ENCODE assay signal across 8 mouse cellular contexts in the genomic region with DNA sequence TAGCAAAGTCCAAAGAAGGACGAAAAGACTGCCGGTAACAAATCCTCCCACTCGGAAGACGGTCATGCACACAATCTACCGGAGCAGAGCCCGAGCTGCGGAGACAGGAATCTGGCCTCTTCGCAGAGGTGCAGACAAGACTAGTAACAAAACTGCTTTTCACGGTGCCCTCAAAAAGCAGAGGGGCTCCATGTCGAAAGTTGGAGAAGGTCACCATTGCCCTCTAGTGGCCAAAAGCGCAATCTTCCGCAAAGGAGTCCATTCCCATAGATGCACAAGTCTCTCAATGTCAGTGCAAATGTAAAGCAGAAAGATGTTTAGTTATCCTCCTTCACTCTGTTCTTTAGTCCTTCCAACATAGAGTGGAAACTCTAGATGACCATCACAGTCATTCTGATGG. TPM values are rescaled to one million over a fixed set of nuclear protein-coding genes. Genes with fewer than 3 reads are reported as not detected.
DNase-seq lines count a peak whose midpoint lies in the region; ATAC-seq and TF ChIP-seq lines count a peak whose summit lies in the region.

No protein-coding gene starts in this region.

- TF ChIP-seq POLR2A in heart, adult 2 months (IDR thresholded peaks at IDR 0.05; ENCODE audit: insufficient read depth, low read depth, low read length), result no peak
- TF ChIP-seq POLR2A in limb, embryonic 14.5 days (IDR thresholded peaks at IDR 0.05; ENCODE audit: borderline replicate concordance, extremely low read depth, insufficient read depth, insufficient read length), result peak; percentile 14; the same call in 1 of the 2 replicates
- TF ChIP-seq POLR2A in testis, adult 2 months (IDR thresholded peaks at IDR 0.05; ENCODE audit: control insufficient read depth, low read depth, low read length), result no peak

- 2% methylated on average over 12 of the region's 12 CpGs for WGBS in embryonic facial prominence, embryonic 10.5 days
- 2% methylated on average over 12 of the region's 12 CpGs for WGBS in heart, adult 2 months
- under 1% methylated on average over 12 of the region's 12 CpGs for WGBS in kidney, embryonic 14.5 days
- WGBS in limb, embryonic 14.5 days, result under 1% methylated on average over 12 of the region's 12 CpGs
- WGBS in midbrain, postnatal 0 days, result under 1% methylated on average over 12 of the region's 12 CpGs

- peak overlapping the region; percentile 54 for H3K4me2 ChIP-seq in kidney, embryonic 14.5 days (replicated peaks; ENCODE audit: low read depth, low read length)
- H3K4me2 ChIP-seq in limb, embryonic 14.5 days (replicated peaks; ENCODE audit: low read depth, low read length, severe bottlenecking), result peak overlapping the region; percentile 81
- H3K4me2 ChIP-seq in midbrain, postnatal 0 days (ENCODE audit: low read depth, low read length, poor library complexity, severe bottlenecking), result peak overlapping the region; percentile 58

- peaks cover 38% of the 10 kb centered on the region for H3K36me3 ChIP-seq in embryonic facial prominence, embryonic 10.5 days (replicated peaks)
- H3K36me3 ChIP-seq in heart, adult 2 months (ENCODE audit: control insufficient read depth, insufficient read depth, low read length), result no peaks in the 10 kb centered on the region
- H3K36me3 ChIP-seq in kidney, embryonic 14.5 days (ENCODE audit: control insufficient read depth, insufficient read depth, low read length), result peaks cover 22% of the 10 kb centered on the region; the same call in 1 of the 2 replicates
- peaks cover 32% of the 10 kb centered on the region for H3K36me3 ChIP-seq in limb, embryonic 14.5 days (ENCODE audit: control insufficient read depth, insufficient read depth, low read length)
- peaks cover 5% of the 10 kb centered on the region; the same call in 1 of the 2 replicates for H3K36me3 ChIP-seq in midbrain, postnatal 0 days (ENCODE audit: insufficient read depth, low read length)
- no peaks in the 10 kb centered on the region for H3K36me3 ChIP-seq in testis, adult 2 months (ENCODE audit: control insufficient read depth, insufficient read depth, low read length)

- peaks cover 4% of the 10 kb centered on the region; the same call in 1 of the 2 replicates for H3K27me3 ChIP-seq in embryonic facial prominence, embryonic 10.5 days (replicated peaks; ENCODE audit: low read depth, poor library complexity, severe bottlenecking)
- peaks cover 5% of the 10 kb centered on the region for H3K27me3 ChIP-seq in heart, adult 2 months (ENCODE audit: control insufficient read depth, insufficient read depth, low read length)
- peaks cover 5% of the 10 kb centered on the region for H3K27me3 ChIP-seq in kidney, embryonic 14.5 days (ENCODE audit: control insufficient read depth, insufficient read depth, low read length)
- H3K27me3 ChIP-seq in limb, embryonic 14.5 days (ENCODE audit: control insufficient read depth, insufficient read depth, low read length), result no peaks in the 10 kb centered on the region
- no peaks in the 10 kb centered on the region for H3K27me3 ChIP-seq in midbrain, postnatal 0 days (ENCODE audit: insufficient read depth, low read length)
- H3K27me3 ChIP-seq in testis, adult 2 months (ENCODE audit: control insufficient read depth, insufficient read depth, low read length), result peaks cover 7% of the 10 kb centered on the region; the same call in 1 of the 2 replicates

- no peaks in the 10 kb centered on the region for H3K79me2 ChIP-seq in heart, adult 2 months (replicated peaks; ENCODE audit: control insufficient read depth, insufficient read depth, low read length)

- peak; percentile 14 for DNase-seq in thymus, postnatal 25 days
- DNase-seq in thymus, adult 18-20 months, result no peak
- peak; percentile 86 for DNase-seq in embryonic facial prominence, embryonic 10.5 days (ENCODE audit: low spot score)
- peak; percentile 47 to 72 for DNase-seq in heart, adult 2 months
- DNase-seq in limb, embryonic 14.5 days (ENCODE audit: low spot score), result peak; percentile 88
- DNase-seq in midbrain, postnatal 0 days (ENCODE audit: low spot score), result peak; percentile 93

- peak overlapping the region; percentile 81 for H3K4me3 ChIP-seq in embryonic facial prominence, embryonic 10.5 days
- peak overlapping the region; percentile 31 for H3K4me3 ChIP-seq in heart, adult 2 months
- H3K4me3 ChIP-seq in kidney, embryonic 14.5 days (ENCODE audit: low read length), result peak overlapping the region; percentile 65
- H3K4me3 ChIP-seq in limb, embryonic 14.5 days (replicated peaks; ENCODE audit: low read length), result peak overlapping the region; percentile 85
- H3K4me3 ChIP-seq in midbrain, postnatal 0 days (ENCODE audit: low read depth, low read length), result peak overlapping the region; percentile 40
- H3K4me3 ChIP-seq in testis, adult 2 months (ENCODE audit: control insufficient read depth, low read depth, low read length), result peak overlapping the region; percentile 38; the same call in 1 of the 2 replicates

- TF ChIP-seq CTCF in heart, adult 2 months (IDR thresholded peaks at IDR 0.05), result peak; percentile 94
- peak; percentile 99 for TF ChIP-seq CTCF in midbrain, postnatal 0 days (IDR thresholded peaks at IDR 0.05)
- peak; percentile 69; the same call in 1 of the 2 replicates for TF ChIP-seq CTCF in testis, adult 2 months (IDR thresholded peaks at IDR 0.05; ENCODE audit: control insufficient read depth, insufficient read depth, insufficient replicate concordance, low read depth, low read length)

- no peak overlapping the region for H3K9ac ChIP-seq in heart, adult 2 months (ENCODE audit: low read depth, low read length)
- H3K9ac ChIP-seq in kidney, embryonic 14.5 days (ENCODE audit: low read depth, low read length), result peak overlapping the region; percentile 50
- H3K9ac ChIP-seq in limb, embryonic 14.5 days (ENCODE audit: low read depth, low read length, severe bottlenecking), result peak overlapping the region; percentile 60
- H3K9ac ChIP-seq in midbrain, postnatal 0 days (replicated peaks; ENCODE audit: low read length, poor library complexity, severe bottlenecking), result peak overlapping the region; percentile 47

- peak; percentile 63; the same call in 1 of the 2 replicates for TF ChIP-seq EP300 in heart, adult 2 months (IDR thresholded peaks at IDR 0.05; ENCODE audit: insufficient read depth, low read depth, low read length)

- H3K27ac ChIP-seq in embryonic facial prominence, embryonic 10.5 days (replicated peaks), result peak overlapping the region; percentile 72
- no peak overlapping the region; the same call in 1 of the 2 replicates for H3K27ac ChIP-seq in heart, adult 2 months
- H3K27ac ChIP-seq in kidney, embryonic 14.5 days (ENCODE audit: low read depth, low read length), result no peak overlapping the region
- peak overlapping the region; percentile 64; the same call in 1 of the 2 replicates for H3K27ac ChIP-seq in limb, embryonic 14.5 days (replicated peaks; ENCODE audit: low read depth, low read length)
- H3K27ac ChIP-seq in midbrain, postnatal 0 days (ENCODE audit: low read depth, low read length), result peak overlapping the region; percentile 27
- H3K27ac ChIP-seq in testis, adult 2 months (ENCODE audit: control insufficient read depth, insufficient read depth, low read depth, low read length), result no peak overlapping the region

- no peaks in the 10 kb centered on the region for H3K9me3 ChIP-seq in embryonic facial prominence, embryonic 10.5 days
- no peaks in the 10 kb centered on the region for H3K9me3 ChIP-seq in kidney, embryonic 14.5 days (ENCODE audit: control insufficient read depth, low read length)
- H3K9me3 ChIP-seq in limb, embryonic 14.5 days (ENCODE audit: control insufficient read depth, low read length), result no peaks in the 10 kb centered on the region
- H3K9me3 ChIP-seq in midbrain, postnatal 0 days (ENCODE audit: low read length), result no peaks in the 10 kb centered on the region

- H3K4me1 ChIP-seq in embryonic facial prominence, embryonic 10.5 days, result peaks cover 25% of the 10 kb centered on the region
- H3K4me1 ChIP-seq in heart, adult 2 months (ENCODE audit: control insufficient read depth, insufficient read depth, low read length), result no peaks in the 10 kb centered on the region
- H3K4me1 ChIP-seq in kidney, embryonic 14.5 days (ENCODE audit: control insufficient read depth, insufficient read depth, low read length), result peaks cover 8% of the 10 kb centered on the region; the same call in 1 of the 2 replicates
- H3K4me1 ChIP-seq in limb, embryonic 14.5 days (ENCODE audit: control insufficient read depth, insufficient read depth, low read length), result peaks cover 17% of the 10 kb centered on the region; the same call in 1 of the 2 replicates
- H3K4me1 ChIP-seq in midbrain, postnatal 0 days (ENCODE audit: insufficient read depth, low read length), result no peaks in the 10 kb centered on the region
- peaks cover 8% of the 10 kb centered on the region for H3K4me1 ChIP-seq in testis, adult 2 months (ENCODE audit: control insufficient read depth, insufficient read depth, low read length)

- intact Hi-C loops in heart, adult 2 months (cut with DNase I), result loop anchor here (2.0 to 5.0 kb wide), 3 partner anchors 44 to 1154 kb away; no protein-coding TSS in a partner anchor

- no peak for ATAC-seq in kidney, embryonic 14.5 days (ENCODE audit: low FRiP score, low TSS enrichment)
- ATAC-seq in limb, embryonic 14.5 days (ENCODE audit: low FRiP score, low read depth), result peak; percentile 11; the same call in 1 of the 2 replicates
- no peak for ATAC-seq in midbrain, postnatal 0 days (ENCODE audit: low FRiP score)

RNA-seq across cellular contexts. Expression of a gene that starts 4.5 kb away (rescaled TPM):
- 82.9 and 103 TPM in 2 replicates for polyA plus RNA-seq in embryonic facial prominence, embryonic 10.5 days (2016; fragmentation: Nextera tagmentation; extraction: Ambion mirVana)
- 10 to 100 TPM; 11.9 to 13.4 TPM for total RNA-seq in heart, adult 2 months (2021)
- polyA plus RNA-seq in heart, adult 2 months (2012; rRNA removed), result 6.0 and 7.4 TPM in 2 replicates
- 79.1 and 176 TPM in 2 replicates for polyA plus RNA-seq in kidney, embryonic 14.5 days (2014; fragmentation: Nextera tagmentation; extraction: Ambion mirVana)
- 178 and 213 TPM in 2 replicates for polyA plus RNA-seq in limb, embryonic 14.5 days (2012; rRNA removed)
- polyA plus RNA-seq in limb, embryonic 14.5 days (2014; fragmentation: Nextera tagmentation; extraction: Ambion mirVana), result 245 and 282 TPM in 2 replicates
- 48.2 and 68.6 TPM in 2 replicates for total RNA-seq in midbrain, postnatal 0 days (2014; rRNA removed)
- 22.9 and 23.3 TPM in 2 replicates for polyA plus RNA-seq in midbrain, postnatal 0 days (2015; fragmentation: Nextera tagmentation; extraction: Ambion mirVana)
- polyA plus RNA-seq in testis, adult 2 months (2012; rRNA removed), result 0.93 and 1.6 TPM in 2 replicates

Comparison
In these comparisons a context has a peak if more than half of its experiments do, and no peak if none do; other contexts are left out.
1. DNase-seq: peak in thymus, postnatal 25 days (single experiment), embryonic facial prominence, embryonic 10.5 days (single experiment), heart, adult 2 months (2 of 2), limb, embryonic 14.5 days (single experiment) and midbrain, postnatal 0 days (single experiment); none in thymus, adult 18-20 months (0 of 2).
2. H3K27ac ChIP-seq: peak in embryonic facial prominence, embryonic 10.5 days (single experiment), limb, embryonic 14.5 days (single experiment) and midbrain, postnatal 0 days (single experiment); none in heart, adult 2 months (single experiment), kidney, embryonic 14.5 days (single experiment) and testis, adult 2 months (single experiment).
3. H3K4me3 ChIP-seq: peak in every context shown above with its lines; median percentile 85 in limb, embryonic 14.5 days; 81 in embryonic facial prominence, embryonic 10.5 days; 65 in kidney, embryonic 14.5 days; 40 in midbrain, postnatal 0 days; 38 in testis, adult 2 months; 31 in heart, adult 2 months.
4. Peak in every context shown above with its lines, with median percentiles within 50 percentile points of each other: CTCF ChIP-seq and H3K4me2 ChIP-seq.